Mouse (Mus musculus): ENCODE measurements around the gene Ippk. TPM values are rescaled to one million over a fixed set of nuclear protein-coding genes. Genes with fewer than 3 reads are reported as not detected.
A peak's percentile ranks its signal among the peaks of the same experiment; 100 is the strongest.

Gene Ippk
- total RNA-seq (2015) (2.5 and 3.1 TPM in 2 replicates), total RNA-seq (2017) (5.9 and 7.4 TPM in 2 replicates)

DNA sequence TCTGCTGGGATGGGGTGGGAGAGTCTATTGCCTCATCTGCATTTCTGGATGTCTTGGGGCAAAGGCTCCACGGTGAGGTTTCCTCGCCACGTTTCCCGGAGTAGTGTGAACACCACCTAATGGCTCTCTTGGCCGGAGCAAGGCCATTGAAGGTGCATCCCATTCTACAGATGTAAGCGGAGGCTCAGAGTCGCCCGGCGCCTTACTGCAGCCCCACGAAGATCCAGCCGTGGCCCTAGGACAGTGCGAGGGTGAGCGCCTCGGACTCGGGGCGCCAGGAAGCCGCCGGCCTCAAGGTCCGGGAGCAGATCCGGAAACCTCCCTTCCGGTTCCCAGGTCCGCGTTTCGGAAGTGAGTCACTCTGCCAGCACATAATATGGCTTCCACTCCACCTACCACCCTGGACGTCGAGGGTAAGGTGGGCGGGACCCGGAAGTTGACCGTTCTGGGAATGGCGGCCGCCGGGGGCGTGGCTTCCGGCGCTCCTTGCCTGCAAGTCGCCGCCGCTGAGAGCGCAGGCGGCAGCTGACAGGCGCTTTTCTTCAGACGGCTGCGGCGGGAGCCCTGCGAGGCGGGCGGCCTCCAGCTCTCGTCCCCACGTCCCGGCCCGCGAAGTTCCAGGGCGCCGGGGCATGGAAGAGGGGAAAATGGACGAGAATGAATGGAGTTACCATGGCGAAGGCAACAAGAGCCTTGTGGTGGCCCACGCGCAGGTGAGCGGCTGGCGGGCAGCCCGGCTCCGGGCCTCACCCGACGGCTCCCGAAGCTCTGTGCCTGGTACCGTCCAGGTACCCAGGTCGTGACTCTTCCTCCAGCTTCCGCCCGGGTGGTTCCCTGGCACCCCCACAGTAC, at the start of gene Ippk:
Gene Ippk, plus strand, starts transcription at position 496 of the 852 bp plus-strand sequence.
- ATAC-seq (ENCODE audit: poor library complexity, severe bottlenecking): peak; percentile 98

DNA sequence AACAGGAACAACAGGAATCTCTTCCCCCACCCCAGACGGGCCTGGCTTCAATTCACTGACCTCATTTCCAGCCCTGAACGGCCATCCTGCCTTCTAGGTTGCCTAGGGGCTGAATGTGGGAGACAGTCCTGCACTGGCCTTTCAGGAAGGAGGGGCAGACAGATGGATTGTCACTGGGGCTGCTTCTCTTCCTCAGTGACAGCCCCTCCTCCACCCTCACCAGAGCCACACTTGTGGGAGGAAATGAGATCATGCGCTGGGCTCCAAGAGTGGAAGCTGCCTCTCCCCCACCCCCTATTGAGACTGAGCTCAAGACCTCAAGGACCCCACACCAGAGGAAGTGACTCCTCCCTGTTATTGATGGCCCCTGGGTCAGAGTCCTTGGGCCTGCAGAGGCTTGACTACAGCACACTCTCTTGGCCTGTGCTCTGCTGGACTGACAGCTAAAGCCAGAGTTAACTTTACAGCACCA, 49.6 kb upstream of the Ippk start:
- peak; percentile 88 for ATAC-seq (ENCODE audit: poor library complexity, severe bottlenecking)

DNA sequence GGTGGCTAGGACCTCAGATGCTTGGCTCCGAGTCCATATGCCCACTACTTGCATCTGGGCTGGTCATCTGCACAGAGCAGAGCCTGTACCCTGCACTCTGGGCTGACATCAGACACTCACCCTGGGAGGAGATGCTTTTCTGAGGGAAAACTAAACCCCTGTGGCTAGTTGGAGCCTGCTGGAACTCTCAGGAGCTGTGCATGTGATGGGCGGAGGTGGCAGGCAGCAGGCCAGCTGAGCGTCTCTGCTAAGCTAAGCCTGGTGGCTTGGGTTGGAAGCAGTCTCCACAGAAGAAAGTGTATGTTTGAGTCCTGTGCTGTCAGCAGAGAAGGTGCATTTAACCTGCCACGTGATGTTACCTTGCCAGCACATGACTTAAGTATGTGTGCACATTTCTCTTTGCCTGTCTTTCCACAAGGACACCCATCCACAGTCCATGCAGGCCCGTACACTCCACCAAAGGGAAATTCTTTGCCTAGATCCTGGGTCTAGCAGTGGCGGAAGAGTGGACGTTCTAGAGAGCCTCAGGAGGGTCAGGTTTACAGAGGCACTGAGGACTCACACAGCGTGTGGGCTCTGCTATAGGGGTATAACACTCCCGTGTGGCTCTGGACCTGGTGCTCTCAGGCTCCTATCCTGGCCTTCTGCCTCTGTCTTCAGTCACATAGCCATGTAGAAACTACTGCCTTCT, 48.5 kb upstream of the Ippk start:
- ATAC-seq (ENCODE audit: poor library complexity, severe bottlenecking): no peak

DNA sequence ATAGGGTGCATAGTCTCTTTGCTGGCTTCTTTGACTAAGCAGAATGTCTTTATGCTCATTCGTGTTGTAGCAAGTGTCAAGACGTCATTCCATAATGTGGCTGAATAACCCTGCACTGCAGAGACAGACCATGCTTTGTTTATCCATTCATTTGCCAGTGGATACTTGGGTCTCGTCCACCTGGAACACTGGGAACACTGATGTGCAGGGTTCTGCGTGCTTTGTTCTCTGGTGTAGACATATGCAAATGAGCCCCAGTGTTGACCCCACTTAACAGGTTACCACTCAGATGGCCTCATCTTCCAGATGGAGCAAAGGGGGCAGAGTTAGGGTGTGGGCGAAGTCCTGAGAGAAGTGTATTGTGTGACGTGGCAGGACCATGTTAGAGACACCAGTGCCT, 46.7 kb upstream of the Ippk start:
- no peak for ATAC-seq (ENCODE audit: poor library complexity, severe bottlenecking)

DNA sequence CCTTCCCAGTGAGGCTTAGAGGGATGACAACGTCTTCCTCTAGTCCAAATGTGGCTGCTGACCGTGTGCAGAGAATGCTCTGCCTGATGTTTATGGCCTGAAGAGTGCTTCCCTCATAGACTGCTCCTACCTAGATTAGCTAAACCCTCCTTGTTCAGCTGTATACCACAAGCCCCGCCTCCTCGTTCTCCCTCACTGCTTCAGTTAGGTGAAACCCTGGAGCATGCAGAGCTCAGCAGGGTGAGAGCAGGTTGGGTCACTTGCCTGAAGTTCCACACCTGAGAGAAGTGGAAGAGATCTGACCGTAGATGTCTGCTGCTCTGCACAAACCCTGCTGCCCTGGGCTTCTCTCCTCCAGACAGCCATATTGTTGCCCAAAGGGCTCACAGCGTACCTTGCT, 46.3 kb upstream of the Ippk start:
- no peak for ATAC-seq (ENCODE audit: poor library complexity, severe bottlenecking)

DNA sequence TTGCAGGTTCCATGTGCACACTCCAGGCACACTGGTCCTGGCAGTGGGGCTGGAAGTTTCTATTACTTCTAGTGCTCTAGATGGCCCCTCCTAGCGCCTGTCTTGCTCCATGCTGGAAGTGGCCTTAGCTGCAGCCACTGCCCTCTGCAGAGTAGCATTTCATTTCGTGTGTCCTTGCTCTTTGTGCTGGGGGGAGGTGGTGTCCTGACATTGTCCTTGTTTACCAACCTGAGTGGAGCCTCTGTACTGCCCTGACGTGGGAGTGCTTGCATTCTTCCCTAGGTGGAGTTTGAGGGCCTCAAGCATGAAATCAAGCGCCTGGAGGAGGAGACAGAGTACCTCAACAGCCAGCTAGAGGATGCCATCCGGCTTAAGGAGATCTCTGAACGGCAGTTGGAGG, 43.4 kb upstream of the Ippk start:
- no peak for ATAC-seq (ENCODE audit: poor library complexity, severe bottlenecking)

DNA sequence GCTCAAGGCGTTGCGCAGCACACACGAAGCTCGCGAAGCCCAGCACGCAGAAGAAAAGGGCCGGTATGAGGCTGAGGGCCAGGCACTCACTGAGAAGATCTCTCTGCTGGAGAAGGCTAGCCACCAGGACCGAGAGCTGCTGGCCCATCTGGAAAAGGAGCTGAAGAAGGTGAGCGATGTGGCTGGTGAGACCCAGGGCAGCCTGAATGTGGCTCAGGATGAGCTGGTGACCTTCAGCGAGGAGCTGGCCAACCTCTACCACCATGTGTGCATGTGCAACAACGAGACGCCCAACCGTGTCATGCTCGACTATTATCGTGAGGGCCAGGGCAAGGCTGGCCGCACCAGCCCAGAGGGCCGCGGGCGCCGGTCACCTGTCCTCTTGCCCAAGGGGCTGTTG, 41.7 kb upstream of the Ippk start:
- no peak for ATAC-seq (ENCODE audit: poor library complexity, severe bottlenecking)

DNA sequence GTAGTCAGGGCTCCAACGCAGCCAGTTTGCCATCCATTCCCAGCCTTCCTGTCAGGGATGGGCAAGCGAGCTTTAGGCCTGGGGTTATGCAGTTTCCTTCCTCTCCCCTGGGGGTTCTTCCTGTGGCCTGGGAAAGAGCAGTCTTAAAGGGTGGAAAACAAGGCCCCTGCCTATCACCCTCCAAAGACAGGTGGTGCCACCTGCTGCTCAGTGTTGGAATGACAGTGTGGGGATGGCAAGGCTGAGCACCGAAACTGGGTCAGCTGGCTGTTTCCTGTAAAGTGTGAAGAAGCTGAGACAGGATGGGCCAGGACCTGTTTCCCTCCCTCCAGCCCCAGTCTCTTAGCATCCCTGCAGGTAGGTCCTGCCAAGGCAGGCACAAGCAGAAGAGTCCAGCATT, 39.8 kb upstream of the Ippk start:
- ATAC-seq (ENCODE audit: poor library complexity, severe bottlenecking): peak; percentile 95

DNA sequence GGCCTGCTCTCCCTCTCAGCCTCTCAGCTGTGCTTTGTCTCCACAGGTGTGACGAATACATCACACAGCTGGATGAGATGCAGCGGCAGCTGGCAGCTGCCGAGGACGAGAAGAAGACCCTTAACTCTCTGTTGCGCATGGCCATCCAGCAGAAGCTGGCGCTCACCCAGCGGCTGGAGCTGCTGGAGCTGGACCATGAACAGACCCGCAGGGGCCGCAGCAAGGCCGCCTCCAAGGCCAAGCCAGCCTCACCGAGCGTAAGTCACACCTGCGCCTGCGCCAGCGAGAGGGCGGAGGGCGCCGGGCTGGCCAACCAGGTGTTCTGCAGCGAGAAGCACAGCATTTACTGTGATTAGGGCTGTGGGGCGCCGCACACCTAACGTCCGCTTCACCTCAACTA, 38.1 kb upstream of the Ippk start:
- no peak for ATAC-seq (ENCODE audit: poor library complexity, severe bottlenecking)

DNA sequence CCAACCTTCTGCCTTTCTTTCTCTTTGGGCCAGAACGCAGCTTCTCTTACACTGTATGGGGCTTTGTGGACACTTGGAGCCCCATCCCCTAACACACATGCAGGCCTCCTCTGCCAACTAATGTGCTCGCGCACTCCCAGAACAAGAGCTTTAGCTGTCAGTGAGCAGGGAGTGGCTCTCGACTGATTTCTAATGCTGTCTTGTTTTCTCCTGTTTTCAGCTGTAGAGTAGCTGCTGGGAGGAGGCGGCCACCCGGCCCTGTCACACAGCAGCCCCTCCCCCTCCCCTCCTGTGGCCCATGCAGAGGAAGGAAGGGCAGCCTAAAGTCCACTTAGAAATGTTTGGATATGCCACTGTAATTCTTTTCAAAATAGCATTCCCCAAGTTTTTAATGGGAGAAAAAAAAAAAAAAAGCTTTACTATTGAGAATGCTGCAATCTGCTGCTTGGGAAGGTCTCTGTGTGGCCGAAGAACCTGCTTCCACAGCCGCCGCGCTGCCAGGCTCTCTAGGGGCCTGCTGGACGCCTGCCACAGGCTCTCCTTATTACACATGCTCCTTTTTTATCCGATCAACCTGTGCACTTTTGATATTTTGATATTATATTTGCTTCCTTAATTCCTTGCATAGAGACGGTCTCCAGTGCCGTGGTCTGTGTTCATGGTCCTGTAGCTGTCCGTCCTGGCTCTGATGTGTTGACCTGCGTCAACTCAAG, 36.1 kb upstream of the Ippk start:
- no peak for ATAC-seq (ENCODE audit: poor library complexity, severe bottlenecking)

DNA sequence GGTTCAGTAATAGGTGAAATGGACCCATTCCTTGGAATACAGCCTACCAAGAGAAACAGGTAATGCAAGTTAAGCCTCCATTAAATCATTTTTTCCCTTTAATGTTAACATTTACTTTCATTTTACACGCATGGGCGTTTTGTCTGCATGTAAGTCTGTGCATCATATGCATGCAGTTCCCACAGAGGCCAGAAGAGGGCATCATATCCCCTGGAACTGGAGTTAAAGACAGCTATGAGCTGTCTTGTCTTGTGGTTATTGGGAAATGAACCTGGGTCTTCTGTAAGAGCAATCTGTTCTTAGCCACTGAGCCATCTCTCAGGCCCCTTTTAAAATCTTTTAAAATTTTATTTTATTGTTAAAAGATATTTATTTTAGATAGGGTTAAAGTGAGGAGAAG, 29.7 kb upstream of the Ippk start:
- no peak; the same call in 1 of the 2 replicates for ATAC-seq (ENCODE audit: poor library complexity, severe bottlenecking)

DNA sequence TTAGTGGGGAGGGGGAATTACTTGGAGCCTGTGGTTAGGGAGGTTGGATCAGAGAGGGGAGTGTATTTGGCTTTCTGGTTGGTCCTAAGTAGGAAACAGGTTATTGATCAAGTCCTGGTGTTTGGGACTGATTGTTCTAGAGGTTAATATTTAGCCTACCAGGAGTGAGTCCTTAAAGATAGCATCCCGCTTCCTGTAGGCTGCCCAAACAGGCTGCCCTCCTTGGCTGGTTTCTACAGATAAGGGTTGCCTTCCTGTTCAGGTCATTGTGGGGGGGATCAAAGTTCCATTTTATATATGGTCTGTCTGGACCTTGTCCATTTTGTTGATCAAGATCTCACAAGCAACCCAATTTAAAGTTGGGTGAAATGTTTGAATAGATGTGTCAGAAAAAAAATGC, 27.5 kb upstream of the Ippk start:
- ATAC-seq (ENCODE audit: poor library complexity, severe bottlenecking): no peak

DNA sequence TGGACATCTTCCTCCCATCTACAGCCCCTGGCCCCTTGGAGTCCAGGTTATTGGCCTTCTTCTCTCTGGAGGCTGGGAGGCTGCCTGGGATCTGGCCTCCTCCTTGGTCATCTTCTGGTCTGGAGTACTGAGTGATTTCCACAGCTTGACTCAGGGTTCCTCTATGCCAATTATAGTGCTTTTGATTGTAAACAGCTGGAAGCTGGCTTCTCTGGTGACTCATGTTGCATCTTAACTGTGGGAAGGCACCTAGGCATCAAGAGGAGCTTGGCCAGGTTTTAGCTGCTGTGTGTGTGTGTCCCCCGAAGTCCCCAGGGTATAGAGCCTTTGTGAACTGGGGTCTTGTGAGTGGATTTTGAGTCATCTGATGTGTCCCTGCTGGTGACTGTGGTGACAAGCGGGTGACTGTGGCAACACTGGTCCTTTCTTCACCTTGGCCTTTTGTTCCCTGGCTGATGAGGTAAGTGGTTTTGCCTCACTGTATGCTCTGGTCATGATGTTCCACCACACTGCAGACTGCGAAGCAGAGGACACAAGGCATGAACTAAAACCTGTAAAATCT, 26.1 kb upstream of the Ippk start:
- ATAC-seq (ENCODE audit: poor library complexity, severe bottlenecking): no peak

DNA sequence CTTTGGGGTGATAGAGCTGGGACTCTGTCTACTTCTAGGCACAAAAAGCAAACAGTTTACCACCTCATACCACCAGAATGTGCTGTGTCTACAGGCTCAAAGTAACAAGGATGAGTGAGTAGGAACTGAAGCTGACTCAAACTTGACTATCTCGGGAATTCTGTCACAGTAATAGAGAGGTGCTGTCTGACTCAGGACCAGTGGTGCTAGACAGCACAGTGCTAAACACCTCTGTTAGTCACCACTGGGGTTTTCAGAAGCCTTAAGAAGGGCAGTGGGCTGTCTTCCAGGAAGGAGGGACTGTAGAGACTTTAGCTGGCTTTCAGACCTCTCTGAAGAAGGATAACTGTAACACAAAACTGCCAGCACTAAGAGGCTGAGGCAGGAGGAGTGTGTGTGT, 24.3 kb upstream of the Ippk start:
- no peak for ATAC-seq (ENCODE audit: poor library complexity, severe bottlenecking)

DNA sequence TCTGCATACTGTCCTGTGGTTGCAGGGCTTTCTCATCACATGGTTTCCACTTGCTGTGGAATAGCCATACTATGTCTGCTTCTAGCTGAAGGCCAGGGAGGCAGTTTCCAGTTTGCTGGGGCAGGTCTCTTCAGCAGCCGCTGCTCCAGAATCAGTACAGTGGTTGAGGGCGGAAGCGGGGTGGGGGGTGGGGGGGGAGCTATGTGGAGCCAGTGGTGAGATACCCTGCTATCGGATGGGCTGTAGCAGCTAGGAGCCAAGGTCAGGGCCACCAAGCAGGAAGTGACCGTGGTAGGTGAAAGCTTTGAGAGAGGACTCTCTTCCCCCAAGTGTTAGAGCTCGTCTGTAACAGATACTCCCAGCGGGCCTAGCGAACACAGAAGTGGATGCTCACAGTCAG, 22.9 kb upstream of the Ippk start:
- no peak for ATAC-seq (ENCODE audit: poor library complexity, severe bottlenecking)

DNA sequence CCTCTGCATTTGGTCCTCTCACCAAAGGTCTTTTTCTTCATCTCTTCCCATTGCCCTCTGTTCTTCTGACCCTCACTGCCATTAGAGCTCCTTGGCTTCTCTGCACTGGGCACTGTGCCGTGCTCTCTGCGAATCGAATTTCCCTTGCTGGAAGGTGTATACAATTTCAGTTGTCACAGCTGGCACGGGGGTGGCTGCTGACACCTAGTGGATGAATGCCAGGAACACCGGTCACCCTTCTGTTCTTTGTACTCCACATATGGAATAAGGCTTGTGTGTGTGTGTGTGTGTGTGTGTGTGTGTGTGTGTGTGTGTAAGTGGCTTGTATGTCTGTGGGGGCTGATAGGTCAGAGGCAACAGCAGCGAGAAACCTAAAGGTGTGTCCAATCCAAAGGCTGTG, 20.9 kb upstream of the Ippk start:
- ATAC-seq (ENCODE audit: poor library complexity, severe bottlenecking): no peak

DNA sequence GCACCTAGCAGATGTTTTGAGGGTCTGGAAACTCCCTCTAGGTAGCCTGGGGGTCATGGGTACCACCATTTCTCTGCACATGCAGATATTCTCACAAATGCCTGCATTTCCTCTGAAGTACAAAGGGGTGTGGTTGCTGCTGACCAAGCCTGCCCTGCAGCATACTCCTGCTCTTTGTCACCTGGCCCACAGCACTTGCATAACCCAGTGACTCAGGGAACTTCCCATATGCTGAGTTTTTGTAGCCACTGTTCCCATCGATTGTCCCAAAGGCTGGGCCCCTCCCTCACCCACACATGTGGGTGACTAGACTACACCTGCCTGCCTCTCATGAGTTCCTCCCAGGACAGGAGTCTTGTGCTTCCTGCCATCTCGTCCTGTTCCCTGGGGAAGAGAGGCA, 18.4 kb upstream of the Ippk start:
- no peak for ATAC-seq (ENCODE audit: poor library complexity, severe bottlenecking)

DNA sequence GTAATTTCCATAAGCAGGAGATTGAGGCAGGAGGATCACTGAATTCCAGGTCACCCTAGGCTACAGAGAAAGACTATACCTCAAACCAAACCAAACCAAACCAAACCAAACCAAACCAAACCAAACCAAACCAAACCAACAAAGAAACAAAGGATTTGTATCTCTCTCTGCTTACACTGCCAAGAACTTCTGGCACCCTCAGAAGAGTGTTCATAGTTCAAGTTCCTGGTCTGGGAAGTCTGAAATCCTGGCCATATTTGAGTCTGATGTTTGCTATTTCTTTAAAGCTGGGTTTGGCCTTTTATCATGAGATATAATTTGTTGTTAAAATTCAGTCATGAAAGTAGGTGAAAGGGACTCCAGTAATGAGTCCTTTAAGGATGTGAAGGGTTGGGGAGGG, 13.3 kb upstream of the Ippk start:
- no peak for ATAC-seq (ENCODE audit: poor library complexity, severe bottlenecking)

DNA sequence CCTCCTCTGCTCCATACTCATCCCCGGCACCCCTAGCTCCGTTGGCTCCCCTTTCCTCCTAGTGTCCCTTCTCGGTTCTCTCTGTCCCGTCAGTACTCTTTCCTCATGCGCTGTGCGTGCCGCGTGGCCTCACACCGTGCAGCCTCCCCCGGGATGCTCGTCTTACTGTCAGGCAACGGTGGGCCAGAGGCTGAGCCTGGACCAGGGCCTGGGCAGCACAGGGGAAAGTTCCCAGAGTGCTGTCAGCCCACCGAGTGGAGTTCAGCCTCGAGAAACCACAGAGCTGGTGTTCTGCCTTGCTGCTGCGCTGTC, 513 bp downstream of the Ippk start:
- peak; percentile 25 for ATAC-seq (ENCODE audit: poor library complexity, severe bottlenecking)

DNA sequence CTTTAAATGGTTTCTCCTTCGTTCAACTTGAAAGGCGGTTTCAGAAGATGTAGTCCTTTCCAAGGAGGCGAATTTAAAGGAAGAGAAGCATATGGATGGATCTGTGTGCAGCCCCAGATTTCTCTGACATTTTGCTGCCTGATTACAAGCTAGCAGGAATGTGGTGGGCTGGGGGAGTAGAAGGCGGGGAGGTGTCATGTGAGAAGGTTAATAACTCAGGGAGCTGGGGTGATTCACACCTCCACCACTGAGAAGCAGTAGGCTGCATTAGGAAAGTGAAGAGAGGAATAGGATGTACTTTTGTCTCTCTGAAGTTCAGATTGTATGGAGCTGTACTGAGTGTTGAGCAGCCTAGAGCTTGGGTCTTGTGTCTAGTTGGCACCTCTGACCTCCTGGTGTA, 910 bp downstream of the Ippk start:
- ATAC-seq (ENCODE audit: poor library complexity, severe bottlenecking): no peak

DNA sequence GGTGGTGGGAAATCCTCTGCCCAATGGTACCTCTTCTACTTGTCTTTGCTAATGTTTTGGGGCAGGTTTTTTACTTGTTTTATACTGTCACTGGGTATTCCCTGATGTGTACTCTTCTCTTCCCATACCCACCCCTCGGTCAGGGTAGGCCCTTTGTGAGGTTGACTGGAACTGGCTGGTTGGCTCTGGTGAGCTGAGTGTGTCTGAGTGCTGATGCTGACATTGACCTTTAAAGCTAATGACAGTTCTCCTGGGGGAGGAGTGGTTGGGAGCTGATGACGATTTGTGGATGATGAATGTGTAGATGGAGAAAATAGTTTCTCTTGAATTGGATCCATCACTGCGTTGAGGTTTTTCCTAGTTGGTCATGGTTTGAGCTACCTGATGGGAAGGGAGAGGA, 5.7 kb downstream of the Ippk start:
- ATAC-seq (ENCODE audit: poor library complexity, severe bottlenecking): no peak

All from megakaryocyte, adult 5-6 weeks (primary cell).